Mouse (Mus musculus) testis, adult 2 months (tissue): ENCODE measurements around the gene Il6st.

ENCODE experiments used
- CTCF ChIP-seq: fragments of 200-500 bp; IDR thresholded peaks from 2 replicates; pipeline ENCODE4 v1.5.1; 2012; ENCODE audit warnings: low read depth, mild to moderate bottlenecking, inconsistent platforms, low read length, moderate library complexity; ENCODE audit not compliant: control insufficient read depth, insufficient read depth, insufficient replicate concordance
- POLR2A ChIP-seq: fragments of 200-500 bp; IDR thresholded peaks from 2 replicates; pipeline ENCODE4 v1.6.1; 2012; ENCODE audit warnings: low read depth, mild to moderate bottlenecking, inconsistent platforms, low read length, moderate library complexity; ENCODE audit not compliant: control insufficient read depth

GRCm38 (mm10) chr13:112494590-112494989, 30.7 kb downstream of the Il6st start:
- TF ChIP-seq CTCF (no peak), POLR2A (no peak)
